ENCODE assay signal across 13 mouse cellular contexts in genomic region chr11:71323439-71323838, GRCm38 (mm10).
A peak's percentile ranks its signal among the peaks of the same experiment; 100 is the strongest.
DNase-seq lines count a peak whose midpoint lies in the region; ATAC-seq and TF ChIP-seq lines count a peak whose summit lies in the region.
"Had no signal": no experiment of that assay in that cellular context is flagged by ENCODE, and none has a peak within 500 bp of the region (broad histone marks: within the 10 kb centered on the region; RNA-seq: fewer than 3 reads in every experiment).

No protein-coding gene starts in this region.

- H3K9ac ChIP-seq in liver, postnatal 0 days (replicated peaks) = no peak overlapping the region
- no peak overlapping the region for H3K9ac ChIP-seq in liver, embryonic 12.5 days
- H3K9ac ChIP-seq: liver, embryonic 15.5 days; stomach, embryonic 15.5 days had no signal

- no peak overlapping the region for H3K27ac ChIP-seq in gastrocnemius, adult 2 months
- H3K27ac ChIP-seq in liver, postnatal 0 days (ENCODE audit: low read depth) = no peak overlapping the region
- no peak overlapping the region for H3K27ac ChIP-seq in liver, embryonic 12.5 days
- H3K27ac ChIP-seq: liver, embryonic 15.5 days; stomach, embryonic 15.5 days had no signal

- intact Hi-C loops in gastrocnemius, adult 2 months (cut with DNase I) = no loop called here

- H3K9me3 ChIP-seq in liver, postnatal 0 days (ENCODE audit: low read length) = no peaks in the 10 kb centered on the region
- no peaks in the 10 kb centered on the region for H3K9me3 ChIP-seq in liver, embryonic 12.5 days (replicated peaks)
- H3K9me3 ChIP-seq: liver, embryonic 15.5 days; stomach, embryonic 15.5 days had no signal

- no peak overlapping the region for H3K4me3 ChIP-seq in gastrocnemius, adult 2 months
- H3K4me3 ChIP-seq in liver, postnatal 0 days (ENCODE audit: low read depth, low read length) = no peak overlapping the region
- H3K4me3 ChIP-seq in liver, embryonic 12.5 days = no peak overlapping the region
- H3K4me3 ChIP-seq: liver, embryonic 15.5 days; stomach, embryonic 15.5 days had no signal

- H3K4me1 ChIP-seq in liver, postnatal 0 days (ENCODE audit: insufficient read depth) = no peaks in the 10 kb centered on the region
- H3K4me1 ChIP-seq in liver, embryonic 12.5 days = no peaks in the 10 kb centered on the region
- H3K4me1 ChIP-seq: liver, embryonic 15.5 days; stomach, embryonic 15.5 days had no signal

- peak; percentile 39 for TF ChIP-seq CTCF in gastrocnemius, adult 2 months (IDR thresholded peaks at IDR 0.05)
- peak; percentile 52 for TF ChIP-seq CTCF in liver, postnatal 0 days (IDR thresholded peaks at IDR 0.05; ENCODE audit: low read depth)

- no peak for DNase-seq in gastrocnemius, adult 2 months
- DNase-seq in gastrocnemius, postnatal 4 days (ENCODE audit: low spot score in 2 of 2) = no peak
- no peak for DNase-seq in liver, postnatal 0 days
- peak; percentile 59 for DNase-seq in brain, adult 2 months (ENCODE audit: low read depth, low spot score)
- DNase-seq in retina, postnatal 7 days (ENCODE audit: low read depth, low spot score) = peak; percentile 13
- no peak for DNase-seq in T-cell, adult 2 months (ENCODE audit: low spot score)
- DNase-seq in cerebellum, postnatal 4 days (ENCODE audit: low spot score in 2 of 2) = no peak
- DNase-seq: adrenal gland, adult 8-10 months; cerebellum, adult 9-10 months; right cerebral cortex, adult 18-20 months had no signal

- H3K4me2 ChIP-seq in liver, postnatal 0 days (ENCODE audit: low read depth, low read length) = no peak overlapping the region
- no peak overlapping the region for H3K4me2 ChIP-seq in liver, embryonic 12.5 days
- H3K4me2 ChIP-seq: liver, embryonic 15.5 days; stomach, embryonic 15.5 days had no signal

- WGBS in liver, postnatal 0 days (ENCODE audit: insufficient replicate concordance) = 31% methylated on average over 1 of the region's 1 CpGs
- WGBS in liver, embryonic 12.5 days (ENCODE audit: insufficient replicate concordance) = 30% methylated on average over 1 of the region's 1 CpGs

- no peak for TF ChIP-seq EP300 in liver, postnatal 0 days (IDR thresholded peaks at IDR 0.05; ENCODE audit: low read depth)

- H3K36me3 ChIP-seq in liver, postnatal 0 days (replicated peaks; ENCODE audit: insufficient read depth, low read length) = no peaks in the 10 kb centered on the region
- H3K36me3 ChIP-seq in liver, embryonic 12.5 days = no peaks in the 10 kb centered on the region
- H3K36me3 ChIP-seq: liver, embryonic 15.5 days; stomach, embryonic 15.5 days had no signal

- no peak for ATAC-seq in liver, postnatal 0 days
- no peak for ATAC-seq in liver, embryonic 12.5 days

- H3K27me3 ChIP-seq in liver, postnatal 0 days (ENCODE audit: insufficient read depth, low read length) = no peaks in the 10 kb centered on the region
- H3K27me3 ChIP-seq in liver, embryonic 12.5 days (replicated peaks) = no peaks in the 10 kb centered on the region; the same call in 1 of the 2 replicates
- H3K27me3 ChIP-seq: liver, embryonic 15.5 days; stomach, embryonic 15.5 days had no signal

Comparison
In these comparisons a context has a peak if more than half of its experiments do, and no peak if none do; other contexts are left out.
1. DNase-seq: peak in brain, adult 2 months (single experiment) and retina, postnatal 7 days (single experiment); none in gastrocnemius, adult 2 months (single experiment), gastrocnemius, postnatal 4 days (0 of 2), liver, postnatal 0 days (single experiment), T-cell, adult 2 months (single experiment) and cerebellum, postnatal 4 days (0 of 2).